Mouse (Mus musculus) liver, embryonic 14.5 days (tissue): Measurements from ENCODE around the gene Tbc1d17. TPM values are rescaled to one million over a fixed set of nuclear protein-coding genes. Genes with fewer than 3 reads are reported as not detected.
A peak's percentile ranks its signal among the peaks of the same experiment; 100 is the strongest.

Source experiments
- ATAC-seq: fragments of 200-750 bp; cut with Nextera tagmentation; 2 replicates; pipeline ENCODE4 v1.8.0; 2017; ENCODE audit warnings: moderate number of reproducible peaks, mild to moderate bottlenecking, moderate library complexity; ENCODE audit not compliant: insufficient read depth
- DNase-seq, 3 experiments: peaks; one replicate each; pipeline ENCODE4 v3.0.0-alpha.2; 2012 to 2013; ENCODE audit warnings: low read depth in 3 of 3, low spot score in 3 of 3
- H3K27ac ChIP-seq: fragments of 300-500 bp; sonication (generic); 2 replicates; pipeline ENCODE4 v1.5.1; 2014; ENCODE audit warnings: moderate library complexity, mild to moderate bottlenecking, control low read depth, inconsistent platforms
- H3K27me3 ChIP-seq: fragments of 300-500 bp; sonication (generic); 2 replicates; pipeline ENCODE4 v1.6.1; 2014; ENCODE audit warnings: mild to moderate bottlenecking, low read length, moderate library complexity; ENCODE audit not compliant: control insufficient read depth, insufficient read depth
- H3K36me3 ChIP-seq: fragments of 300-500 bp; sonication (generic); replicated peaks from 2 replicates; pipeline ENCODE4 v1.6.1; 2014; ENCODE audit warnings: low read depth; ENCODE audit not compliant: control insufficient read depth, insufficient read depth
- H3K4me1 ChIP-seq, 2 experiments: fragments of 200-500 bp in 1 of 2; fragments of 300-500 bp in 1 of 2; sonication (generic) in 1 of 2; replicated peaks; 2 replicates each; pipeline ENCODE4 v1.6.1; 2012 to 2014; ENCODE audit warnings: antibody characterized with exemption in 1 of 2, inconsistent platforms in 1 of 2, low read length in 1 of 2; ENCODE audit not compliant: control insufficient read depth in 2 of 2, insufficient read depth in 2 of 2
- H3K4me2 ChIP-seq: fragments of 300-500 bp; sonication (generic); 2 replicates; pipeline ENCODE4 v1.6.1; 2014; ENCODE audit warnings: low read depth, mild to moderate bottlenecking, control low read depth, moderate library complexity
- H3K4me3 ChIP-seq, 2 experiments: fragments of 200-500 bp in 1 of 2; fragments of 300-500 bp in 1 of 2; sonication (generic) in 1 of 2; 2 replicates each; pipeline ENCODE4 v1.5.1; 2012 to 2014; ENCODE audit warnings: low read depth in 2 of 2, low read length in 2 of 2, mild to moderate bottlenecking in 2 of 2, control low read depth in 1 of 2, inconsistent platforms in 1 of 2, moderate library complexity in 1 of 2; ENCODE audit not compliant: insufficient read depth in 1 of 2
- H3K9ac ChIP-seq: fragments of 300-500 bp; sonication (generic); replicated peaks from 2 replicates; pipeline ENCODE4 v1.6.1; 2014; ENCODE audit warnings: mild to moderate bottlenecking, control low read depth, moderate library complexity
- H3K9me3 ChIP-seq: fragments of 300-500 bp; sonication (generic); 2 replicates; pipeline ENCODE4 v1.6.1; 2016; ENCODE audit warnings: low read length, mixed read lengths; ENCODE audit not compliant: control insufficient read depth
- CTCF ChIP-seq: IDR thresholded peaks from 2 replicates; pipeline ENCODE4 v1.5.1; 2016; ENCODE audit warnings: antibody characterized with exemption, low read depth, control low read depth
- EP300 ChIP-seq: IDR thresholded peaks from 2 replicates; pipeline ENCODE4 v1.6.1; 2016; ENCODE audit warnings: antibody characterized with exemption, low read depth
- WGBS: fragments of 180-500 bp; shearing (Covaris S2); extraction: QIAGEN DNeasy Blood & Tissue Kit; methylation state at CpG from one replicate; pipeline ENCODE4 v1.1.7; 2014; ENCODE audit not compliant: insufficient replicate concordance; 5-methylcytosine and 5-hydroxymethylcytosine counted together
- polyA plus RNA-seq, 2 experiments: library from polyadenylated mRNA; depleted of rRNA in 1 of 2; stranded (reverse) in 1 of 2; unstranded in 1 of 2; fragments of >200 nt; fragmentation: Nextera tagmentation in 1 of 2; extraction: Ambion mirVana in 1 of 2; gene quantifications; 2 replicates each; pipeline versions ENCODE4 v1.2.1 to v1.2.3; 2012 to 2014

The Tbc1d17 gene
- polyA plus RNA-seq (2012; rRNA removed), result 12.9 and 16.2 TPM in 2 replicates
- polyA plus RNA-seq (2014; fragmentation: Nextera tagmentation; extraction: Ambion mirVana), result 18.3 and 20.2 TPM in 2 replicates

DNA sequence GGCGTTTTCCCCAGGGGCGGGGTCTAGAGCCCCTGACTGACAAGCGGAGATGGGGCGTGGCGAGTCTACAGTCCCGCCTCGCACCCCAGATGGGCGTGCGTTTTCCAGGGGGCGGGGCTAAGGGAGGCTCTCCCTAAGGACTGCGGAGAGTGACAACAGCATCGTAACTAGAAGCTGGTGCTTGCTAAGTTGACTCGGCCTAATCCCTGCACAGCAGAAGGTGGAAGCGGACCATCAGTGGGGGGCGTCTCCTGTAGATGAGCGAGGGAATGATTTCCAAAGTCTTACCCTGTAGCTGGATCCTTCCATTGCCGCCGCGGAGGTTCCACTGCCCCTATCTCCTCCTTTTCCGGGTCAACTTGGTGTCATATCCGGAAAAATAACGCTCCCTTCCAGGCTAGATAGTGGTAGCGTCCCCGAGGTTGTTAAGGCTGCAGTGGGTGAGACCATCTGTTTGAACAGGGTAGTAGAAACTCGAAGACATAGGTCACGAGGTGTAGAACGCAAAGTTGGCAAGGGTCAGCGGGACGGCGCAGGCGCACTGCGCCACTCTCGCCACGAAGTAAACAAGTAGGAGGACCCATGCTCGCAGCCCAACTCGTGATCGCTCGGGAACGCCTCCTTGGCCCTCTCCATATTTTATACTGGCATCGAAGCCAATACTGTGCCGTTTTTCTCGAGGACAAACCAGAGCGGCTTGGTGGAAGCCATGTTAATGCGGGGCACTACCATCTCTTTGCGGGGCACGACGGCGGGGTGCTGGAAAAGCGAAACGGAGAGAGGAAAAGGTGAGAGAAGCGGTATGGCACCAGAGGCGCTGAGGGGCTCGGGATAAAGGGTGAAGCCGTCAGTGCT lies at the start of gene Tbc1d17, which contains the start of gene Akt1s1:
TSS of gene Tbc1d17 (minus strand) at position 519 of the 855 bp plus-strand sequence.
TSS of gene Akt1s1 (plus strand) at position 431 of the 855 bp plus-strand sequence.
- Histone ChIP-seq H3K4me3 (peak within 1 kb of the TSS; percentile 80 to 90), H3K4me1 (peaks cover 20 to 21% of the 10 kb centered on the region in 2 experiments), H3K27me3 (no peaks in the 10 kb centered on the region), H3K36me3 (peaks cover 7% of the 10 kb centered on the region), H3K9me3 (no peaks in the 10 kb centered on the region), H3K9ac (peak within 1 kb of the TSS; percentile 80), H3K27ac (peak within 1 kb of the TSS; percentile 88), H3K4me2 (peak within 1 kb of the TSS; percentile 97)
- ATAC-seq, result peak; percentile 82
- TF ChIP-seq EP300, result peak; percentile 32; the same call in 1 of the 2 replicates
- TF ChIP-seq CTCF, result no peak
- WGBS, result under 1% methylated on average over 54 of the region's 54 CpGs
- peak; percentile 94 to 97 (median 95) for DNase-seq

DNA sequence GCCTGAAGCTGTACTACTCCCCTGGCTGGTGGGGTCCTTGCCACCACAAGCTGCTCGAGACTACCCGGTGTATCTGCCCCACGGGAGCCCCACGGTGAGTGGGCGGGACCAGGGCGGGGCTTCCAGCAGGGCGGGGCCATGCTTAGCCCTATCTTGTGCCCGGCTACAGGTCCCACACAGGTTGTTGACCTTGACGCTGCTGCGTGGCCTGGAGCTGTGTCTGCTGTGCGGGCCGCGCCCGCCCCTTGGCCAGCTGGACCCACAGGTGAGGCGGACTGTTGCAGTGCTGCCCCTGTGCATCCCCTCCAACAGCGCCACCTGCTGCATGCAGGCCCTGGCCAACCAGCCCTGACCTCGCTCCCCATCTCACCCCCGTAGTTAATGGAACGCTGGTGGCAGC lies 49.7 kb upstream of the Tbc1d17 start:
- TF ChIP-seq CTCF, result peak; percentile 59
- TF ChIP-seq EP300, result no peak
- DNase-seq (no peak), ATAC-seq (peak; percentile 38; the same call in 1 of the 2 replicates)
- no peaks in the 10 kb centered on the region for H3K27me3 ChIP-seq
- H3K4me3 ChIP-seq, result no peak overlapping the region
- H3K9me3 ChIP-seq, result no peaks in the 10 kb centered on the region
- no peak overlapping the region for H3K9ac ChIP-seq
- no peak overlapping the region for H3K27ac ChIP-seq
- peaks cover 44% of the 10 kb centered on the region for H3K36me3 ChIP-seq
- WGBS, result 32% methylated on average over 19 of the region's 19 CpGs
- no peak overlapping the region for H3K4me2 ChIP-seq
- peaks cover 14 to 25% of the 10 kb centered on the region in 2 experiments for H3K4me1 ChIP-seq

DNA sequence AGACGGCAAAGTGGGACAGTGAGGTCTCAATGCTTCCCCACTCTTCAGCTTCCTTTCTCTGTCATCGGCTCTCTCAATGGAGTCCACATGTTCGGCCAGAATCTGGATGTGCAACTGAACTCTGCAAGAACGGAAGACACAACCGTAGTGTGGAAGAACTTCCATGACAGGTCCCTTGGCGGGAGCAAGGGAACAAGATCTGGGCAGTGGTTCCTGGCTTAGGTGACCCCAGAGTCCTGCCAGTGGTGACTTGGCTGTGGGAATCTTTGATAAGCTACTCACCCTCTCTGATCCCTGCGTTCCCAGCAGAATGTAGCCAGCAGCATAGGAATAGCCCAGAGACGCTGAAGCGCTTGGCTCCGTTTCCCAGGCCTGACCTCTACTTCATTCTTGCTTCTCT lies 47.6 kb upstream of the Tbc1d17 start:
- Histone ChIP-seq H3K4me3 (peak overlapping the region; percentile 56 to 66), H3K4me2 (peak overlapping the region; percentile 60), H3K9me3 (no peaks in the 10 kb centered on the region), H3K4me1 (peaks cover 18 to 30% of the 10 kb centered on the region in 2 experiments), H3K36me3 (peaks cover 24% of the 10 kb centered on the region), H3K9ac (peak overlapping the region; percentile 46), H3K27ac (peak overlapping the region; percentile 21; the same call in 1 of the 2 replicates), H3K27me3 (no peaks in the 10 kb centered on the region)
- ATAC-seq, result no peak
- DNase-seq, result no peak
- 42% methylated on average over 10 of the region's 10 CpGs for WGBS
- TF ChIP-seq CTCF (no peak), EP300 (no peak)

DNA sequence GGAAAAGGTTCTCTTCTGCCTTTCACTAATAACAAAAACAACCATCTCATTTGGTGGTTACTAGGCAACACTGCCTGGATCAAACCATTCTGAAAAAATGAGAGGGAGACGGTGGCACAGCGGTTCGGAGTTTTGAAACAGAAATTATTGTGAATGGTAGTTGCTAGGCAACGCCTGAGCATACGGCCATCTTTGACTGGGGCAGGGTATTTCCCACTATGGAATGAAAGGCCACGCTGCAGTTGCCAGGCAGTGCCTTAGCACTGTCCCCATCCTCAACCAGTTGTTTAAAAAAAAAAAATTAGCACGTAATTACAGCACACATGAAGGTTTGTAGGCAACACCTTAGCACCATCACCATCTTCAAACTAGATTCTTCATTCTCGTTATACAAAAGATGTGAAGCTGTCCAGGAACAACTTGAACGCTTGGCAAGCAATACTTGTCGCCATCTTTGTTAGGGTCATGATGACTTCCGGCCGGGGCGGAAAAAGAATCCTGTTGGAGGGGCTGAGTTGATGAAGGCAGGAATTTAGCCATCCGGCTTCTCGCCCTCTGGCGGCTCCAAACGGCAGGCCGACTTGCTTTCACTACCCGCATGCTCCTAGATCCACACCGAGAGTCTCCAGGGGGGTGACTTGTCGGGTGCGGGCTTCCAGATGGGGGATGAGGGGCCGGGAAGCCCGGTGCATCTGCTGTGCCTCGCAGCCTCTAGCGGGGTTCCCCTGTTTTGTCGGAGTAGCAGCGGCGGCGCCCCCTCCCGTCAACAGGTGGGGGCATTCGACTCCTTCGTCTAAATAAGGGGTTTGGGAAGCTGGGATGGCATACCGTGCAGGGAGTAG lies 46.9 kb upstream of the Tbc1d17 start, which contains the start of gene Fuz:
TSS of gene Fuz (plus strand) at position 487 of the 842 bp plus-strand sequence.
- H3K4me1 ChIP-seq, result peaks cover 21 to 35% of the 10 kb centered on the region in 2 experiments
- 2% methylated on average over 34 of the region's 34 CpGs for WGBS

More for the DNA sequence above, 46.9 kb upstream of the Tbc1d17 start, which contains the start of gene Fuz:
- DNase-seq (peak; percentile 75 to 82 (median 76)), ATAC-seq (peak; percentile 24)
- no peaks in the 10 kb centered on the region for H3K27me3 ChIP-seq
- TF ChIP-seq EP300 (no peak), CTCF (peak; percentile 73)
- H3K27ac ChIP-seq, result peak within 1 kb of the TSS; percentile 21; the same call in 1 of the 2 replicates
- peak within 1 kb of the TSS; percentile 46 for H3K9ac ChIP-seq
- H3K4me2 ChIP-seq, result peak within 1 kb of the TSS; percentile 60
- peaks cover 17% of the 10 kb centered on the region for H3K36me3 ChIP-seq
- H3K9me3 ChIP-seq, result no peaks in the 10 kb centered on the region
- H3K4me3 ChIP-seq, result peak within 1 kb of the TSS; percentile 56 to 66
